Mouse (Mus musculus): ENCODE results near the gene Adra1b. TPM values are rescaled to one million over a fixed set of nuclear protein-coding genes. Genes with fewer than 3 reads are reported as not detected.

Adra1b gene
- polyA plus RNA-seq, 1 experiment from 2014 or later: 6.1 TPM

DNA sequence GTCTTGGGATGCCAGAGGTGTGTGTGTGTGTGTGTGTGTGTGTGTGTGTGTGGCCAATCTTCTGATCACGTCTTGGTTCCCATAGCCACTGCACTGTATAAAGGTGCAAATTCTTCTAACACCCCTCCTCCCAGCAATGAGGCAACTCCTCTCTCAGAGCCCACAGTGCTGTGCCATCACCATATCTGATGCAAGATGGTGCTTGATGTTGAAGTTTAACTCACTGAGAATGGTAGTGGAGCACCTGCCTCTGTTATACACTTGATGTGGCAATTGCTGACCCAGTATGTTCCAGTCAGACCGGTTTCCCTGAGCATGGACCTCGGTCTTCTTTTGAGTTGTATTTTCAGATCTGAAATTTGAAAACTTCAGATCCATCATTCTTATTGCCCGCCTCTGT, 130.9 kb downstream of the Adra1b start:
- Histone ChIP-seq H3K27me3 (replicated peaks) (peaks cover 24% of the 10 kb centered on the region), H3K36me3 (no peaks in the 10 kb centered on the region), H3K4me3 (no peak overlapping the region), H3K4me2 (no peak overlapping the region), H3K9me3 (replicated peaks) (no peaks in the 10 kb centered on the region), H3K9ac (no peak overlapping the region), H3K27ac (ENCODE audit: poor library complexity, severe bottlenecking) (no peak overlapping the region), H3K4me1 (replicated peaks) (0 out of 2 replicates have a peak, but pooled peaks cover 4% of the 10 kb centered on the region)
- no peak for ATAC-seq (ENCODE audit: insufficient number of reproducible peaks, low FRiP score)
- 63% methylated on average over 4 of the region's 4 CpGs for WGBS

DNA sequence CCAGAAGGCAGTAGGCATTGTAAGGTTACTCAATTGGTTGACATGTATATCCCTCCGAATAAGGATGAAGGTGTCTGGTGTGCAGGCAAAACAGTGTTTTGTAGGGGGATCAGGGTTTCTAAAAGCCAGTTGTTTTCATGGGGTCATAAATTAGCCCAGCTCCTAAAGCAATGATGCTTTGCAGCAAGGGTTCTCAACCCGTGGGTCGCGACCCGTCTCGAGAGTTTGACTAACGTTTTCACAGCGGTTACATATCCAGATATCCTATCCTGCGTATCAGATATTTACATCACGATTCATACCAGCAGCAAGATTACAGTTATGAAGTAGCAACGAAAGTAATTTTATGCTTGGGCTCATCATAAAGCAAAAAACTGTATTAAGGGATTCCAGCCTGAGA, 133.3 kb downstream of the Adra1b start:
- Histone ChIP-seq H3K9ac (no peak overlapping the region), H3K9me3 (replicated peaks) (no peaks in the 10 kb centered on the region), H3K4me3 (no peak overlapping the region), H3K27ac (ENCODE audit: poor library complexity, severe bottlenecking) (no peak overlapping the region), H3K36me3 (no peaks in the 10 kb centered on the region), H3K4me1 (replicated peaks) (no peaks in the 10 kb centered on the region), H3K27me3 (replicated peaks) (peaks cover 28% of the 10 kb centered on the region), H3K4me2 (no peak overlapping the region)
- WGBS: 68% methylated on average over 11 of the region's 11 CpGs
- no peak for ATAC-seq (ENCODE audit: insufficient number of reproducible peaks, low FRiP score)

DNA sequence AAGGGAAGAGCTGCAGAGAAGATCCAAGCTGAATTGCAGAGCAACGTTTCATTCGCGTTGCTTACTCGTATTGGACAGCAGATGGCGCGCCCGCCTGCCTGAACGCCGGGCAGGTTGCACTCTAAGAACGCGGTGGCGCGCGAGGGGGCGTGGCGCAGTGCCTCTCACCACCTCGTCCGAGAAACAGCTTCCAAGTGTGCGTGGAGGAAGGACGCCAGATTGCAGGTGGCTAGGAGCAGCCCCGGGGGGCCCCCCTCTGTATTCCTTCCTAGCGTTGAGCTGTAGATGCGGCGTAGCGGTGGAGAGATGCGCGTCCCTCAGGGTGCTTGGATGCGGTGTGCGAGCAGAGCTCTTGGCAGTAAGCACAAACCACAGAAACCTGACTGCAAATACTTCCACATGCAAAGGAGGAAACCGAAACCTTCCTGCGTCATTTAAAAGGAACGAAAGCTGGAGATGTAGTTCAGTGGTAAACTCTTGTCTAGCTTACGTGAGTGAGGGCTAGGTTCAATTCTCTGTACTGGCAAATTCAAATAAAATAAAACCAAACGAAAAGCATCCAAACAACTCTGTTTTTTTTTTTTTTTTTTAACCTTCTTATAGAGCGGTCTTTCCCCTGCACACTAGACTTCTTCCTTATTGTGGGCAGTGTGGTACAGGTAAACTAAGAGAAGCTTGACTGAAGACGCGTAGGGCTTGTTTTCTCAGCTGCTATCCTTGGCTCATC, 133.9 kb downstream of the Adra1b start:
- peak overlapping the region; percentile 55 for H3K9ac ChIP-seq
- H3K4me3 ChIP-seq: peak overlapping the region; percentile 62
- peak overlapping the region; percentile 80 for H3K4me2 ChIP-seq
- H3K27me3 ChIP-seq (replicated peaks): peaks cover 28% of the 10 kb centered on the region
- no peak for ATAC-seq (ENCODE audit: insufficient number of reproducible peaks, low FRiP score)
- no peaks in the 10 kb centered on the region for H3K9me3 ChIP-seq (replicated peaks)
- no peaks in the 10 kb centered on the region for H3K4me1 ChIP-seq (replicated peaks)
- H3K36me3 ChIP-seq: no peaks in the 10 kb centered on the region
- WGBS: 5% methylated on average over 37 of the region's 37 CpGs
- no peak overlapping the region for H3K27ac ChIP-seq (ENCODE audit: poor library complexity, severe bottlenecking)

DNA sequence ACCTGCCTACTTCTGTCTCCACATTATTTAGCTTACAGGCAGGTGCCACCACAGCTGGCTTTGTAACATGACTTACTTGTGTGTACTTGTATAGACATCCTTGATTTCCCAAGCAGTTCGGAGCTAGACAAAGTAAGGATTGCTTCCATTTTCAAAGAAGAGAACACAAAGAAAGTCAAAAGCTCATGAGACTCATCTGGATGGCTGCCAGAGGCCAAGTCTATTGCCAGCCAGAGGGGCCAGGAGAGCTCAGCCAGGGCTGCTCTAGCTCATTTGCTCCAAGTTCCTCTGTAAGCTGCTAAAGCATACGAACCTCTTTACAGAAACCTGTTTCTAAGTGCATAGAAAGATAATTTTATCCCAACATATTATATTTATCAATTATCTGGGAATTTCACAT, 142.6 kb downstream of the Adra1b start:
- no peak overlapping the region for H3K27ac ChIP-seq (ENCODE audit: poor library complexity, severe bottlenecking)
- no peaks in the 10 kb centered on the region for H3K36me3 ChIP-seq
- no peaks in the 10 kb centered on the region for H3K9me3 ChIP-seq (replicated peaks)
- H3K4me3 ChIP-seq: no peak overlapping the region
- H3K9ac ChIP-seq: no peak overlapping the region
- H3K27me3 ChIP-seq (replicated peaks): 0 out of 2 replicates have a peak, but pooled peaks cover 4% of the 10 kb centered on the region
- WGBS: 61% methylated on average over 2 of the region's 2 CpGs
- H3K4me2 ChIP-seq: no peak overlapping the region
- no peaks in the 10 kb centered on the region for H3K4me1 ChIP-seq (replicated peaks)
- no peak for ATAC-seq (ENCODE audit: insufficient number of reproducible peaks, low FRiP score)

DNA sequence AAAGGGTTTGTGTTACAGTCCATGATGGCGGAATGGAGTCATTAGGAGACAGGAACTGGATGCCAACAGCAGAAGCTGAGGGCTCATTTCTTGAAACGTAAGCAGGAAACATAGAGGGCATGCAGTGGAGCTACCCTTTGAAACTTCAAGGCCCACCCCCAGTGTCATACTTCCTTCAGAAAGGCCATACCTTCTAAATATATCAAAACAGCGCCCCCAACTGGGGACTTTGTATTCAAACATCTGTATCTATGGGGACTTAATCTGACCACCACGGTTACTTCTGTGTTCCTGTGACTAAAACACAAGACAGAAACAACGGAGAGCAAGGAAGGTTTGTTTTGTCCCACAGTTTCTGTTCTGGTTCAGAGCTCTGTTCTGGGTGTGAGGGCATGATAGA, 145.6 kb downstream of the Adra1b start:
- H3K9me3 ChIP-seq (replicated peaks): no peaks in the 10 kb centered on the region
- no peaks in the 10 kb centered on the region for H3K27me3 ChIP-seq (replicated peaks)
- H3K27ac ChIP-seq (ENCODE audit: poor library complexity, severe bottlenecking): no peak overlapping the region
- H3K36me3 ChIP-seq: no peaks in the 10 kb centered on the region
- ATAC-seq (ENCODE audit: insufficient number of reproducible peaks, low FRiP score): no peak
- H3K4me1 ChIP-seq (replicated peaks): no peaks in the 10 kb centered on the region
- H3K9ac ChIP-seq: no peak overlapping the region
- WGBS: 60% methylated on average over 5 of the region's 5 CpGs
- H3K4me2 ChIP-seq: no peak overlapping the region
- H3K4me3 ChIP-seq: no peak overlapping the region

DNA sequence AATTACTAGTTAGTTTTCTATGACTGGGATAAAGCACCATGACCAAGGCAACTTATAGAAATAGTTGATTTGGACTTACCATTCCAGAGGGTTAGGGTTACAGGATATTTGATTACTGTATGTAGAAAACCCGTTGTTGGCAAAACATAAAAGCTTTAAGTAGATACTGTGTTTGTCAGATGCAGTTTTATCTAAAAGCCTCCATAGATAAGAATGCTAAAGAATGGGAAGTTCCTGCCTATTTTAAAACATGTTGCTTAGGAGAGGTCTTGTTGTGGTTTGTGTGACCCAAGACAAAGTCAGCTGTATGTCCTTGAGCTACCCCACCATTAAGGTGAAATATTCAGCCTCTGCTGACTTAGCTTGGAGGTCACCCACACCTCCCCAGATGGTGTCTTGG, 146.4 kb downstream of the Adra1b start:
- no peaks in the 10 kb centered on the region for H3K36me3 ChIP-seq
- 67% methylated on average over 1 of the region's 1 CpGs for WGBS
- H3K9ac ChIP-seq: no peak overlapping the region

DNA sequence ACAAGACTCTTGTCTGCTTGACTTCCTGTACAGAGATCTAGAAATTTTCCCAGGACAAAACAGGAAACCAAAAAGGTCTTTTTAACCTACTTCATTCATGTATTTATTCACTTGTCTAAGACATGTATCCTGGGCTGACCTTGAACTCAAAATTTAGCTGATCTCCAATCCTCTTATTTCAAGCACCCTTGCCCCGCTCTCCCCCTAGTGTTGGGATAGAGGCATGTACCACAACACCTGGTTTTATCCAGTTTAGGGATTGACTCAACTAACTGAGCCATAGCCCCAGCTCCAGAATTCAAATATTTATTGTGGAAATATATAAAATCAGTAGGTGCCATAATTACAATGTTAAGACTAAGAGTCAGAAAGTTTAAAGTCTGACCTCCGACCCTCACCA, 149.5 kb downstream of the Adra1b start:
- Histone ChIP-seq H3K9ac (no peak overlapping the region), H3K9me3 (replicated peaks) (no peaks in the 10 kb centered on the region), H3K27me3 (replicated peaks) (no peaks in the 10 kb centered on the region), H3K4me1 (replicated peaks) (peaks cover 7% of the 10 kb centered on the region), H3K4me2 (no peak overlapping the region), H3K27ac (ENCODE audit: poor library complexity, severe bottlenecking) (no peak overlapping the region), H3K4me3 (no peak overlapping the region), H3K36me3 (no peaks in the 10 kb centered on the region)
- WGBS: 63% methylated on average over 2 of the region's 2 CpGs
- no peak for ATAC-seq (ENCODE audit: insufficient number of reproducible peaks, low FRiP score)

More for the DNA sequence above, 146.4 kb downstream of the Adra1b start:
- no peak overlapping the region for H3K27ac ChIP-seq (ENCODE audit: poor library complexity, severe bottlenecking)
- H3K4me1 ChIP-seq (replicated peaks): no peaks in the 10 kb centered on the region
- H3K4me2 ChIP-seq: no peak overlapping the region
- no peaks in the 10 kb centered on the region for H3K9me3 ChIP-seq (replicated peaks)
- no peak overlapping the region for H3K4me3 ChIP-seq
- no peak for ATAC-seq (ENCODE audit: insufficient number of reproducible peaks, low FRiP score)
- H3K27me3 ChIP-seq (replicated peaks): no peaks in the 10 kb centered on the region

DNA sequence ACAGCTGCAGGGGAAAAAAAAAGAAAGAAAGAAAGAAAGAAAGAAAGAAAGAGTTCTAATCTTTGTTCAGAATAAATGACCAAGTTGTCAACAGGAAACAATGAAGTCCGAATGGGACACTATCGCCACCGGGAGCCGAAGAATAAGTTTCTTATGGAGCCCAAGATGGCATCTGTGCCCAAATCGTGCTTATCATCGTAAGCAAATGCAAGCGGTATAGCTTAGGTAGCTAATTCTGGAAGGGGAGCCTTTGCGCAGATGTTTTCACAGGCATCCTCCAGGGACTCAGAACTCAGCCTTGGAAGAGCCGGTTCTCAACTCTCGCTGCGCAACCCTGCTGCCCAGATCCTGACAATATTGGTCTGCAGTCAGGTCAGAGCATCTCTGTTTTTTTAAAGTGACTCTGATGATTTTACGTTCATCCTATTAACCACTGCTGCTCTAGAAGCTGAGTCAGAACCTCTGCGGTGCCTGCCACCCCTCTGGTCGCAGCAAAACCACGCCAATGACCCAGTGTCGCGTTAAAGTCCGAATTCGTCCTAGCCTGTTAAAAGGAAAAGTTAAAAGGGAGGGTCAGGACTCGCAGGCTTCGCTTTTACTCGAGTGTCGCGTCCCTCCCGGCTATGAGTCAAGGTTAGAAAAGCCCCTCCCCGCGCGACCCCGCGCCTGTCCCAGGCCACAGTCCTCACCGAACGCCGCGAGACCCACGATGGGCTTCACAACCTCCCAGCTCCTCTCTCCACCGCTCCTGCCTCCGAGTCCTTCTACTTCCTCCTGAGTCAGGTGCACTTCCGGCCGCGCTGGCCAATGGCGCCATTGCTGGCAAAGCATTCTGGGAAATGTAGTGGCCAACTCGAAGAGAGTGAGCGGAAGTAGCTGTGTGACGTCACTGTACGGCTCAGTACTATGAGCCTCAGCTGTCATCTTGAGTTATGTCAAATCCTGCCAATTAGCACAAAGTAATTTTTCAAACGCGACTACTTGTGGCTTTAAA, 153.5 kb downstream of the Adra1b start, which contains the start of gene Ttc1:
Gene Ttc1, minus strand, starts transcription at position 776 of the 994 bp plus-strand sequence.
- Histone ChIP-seq H3K9me3 (replicated peaks) (no peaks in the 10 kb centered on the region), H3K9ac (peak within 1 kb of the TSS; percentile 85), H3K27me3 (replicated peaks) (no peaks in the 10 kb centered on the region), H3K4me3 (peak within 1 kb of the TSS; percentile 85), H3K36me3 (peaks cover 23% of the 10 kb centered on the region), H3K4me1 (replicated peaks) (peaks cover 10% of the 10 kb centered on the region), H3K27ac (ENCODE audit: poor library complexity, severe bottlenecking) (peak within 1 kb of the TSS; percentile 76), H3K4me2 (peak within 1 kb of the TSS; percentile 94)
- peak; percentile 97 for ATAC-seq (ENCODE audit: insufficient number of reproducible peaks, low FRiP score)
- 3% methylated on average over 47 of the region's 47 CpGs for WGBS

DNA sequence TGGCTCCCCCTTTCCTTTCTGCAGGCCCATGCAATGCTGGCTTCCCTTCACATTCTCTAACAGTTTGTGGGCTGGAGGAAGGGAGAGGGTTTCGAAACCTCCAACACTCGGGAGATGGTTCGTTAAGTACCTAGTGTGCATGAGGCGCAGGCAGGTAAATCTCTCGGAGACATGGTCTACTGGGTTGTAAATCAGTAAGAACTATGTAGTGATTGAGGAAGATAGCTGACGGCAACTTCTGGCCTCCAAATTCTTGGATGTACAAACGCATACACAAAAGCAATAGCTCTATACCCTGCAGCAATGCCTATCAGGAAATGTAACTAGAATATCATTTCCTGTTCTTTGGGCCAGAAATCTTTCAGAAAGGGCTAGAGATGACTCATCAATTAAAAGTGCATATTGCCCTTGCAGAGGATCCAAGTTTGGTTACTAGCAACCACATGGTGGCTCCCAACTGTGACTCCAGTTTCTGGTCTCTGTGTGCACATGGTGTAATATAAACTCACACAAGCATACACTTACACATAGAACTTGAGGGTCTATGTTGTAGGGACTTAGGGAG, 172.2 kb downstream of the Adra1b start:
- Histone ChIP-seq H3K27ac (ENCODE audit: poor library complexity, severe bottlenecking) (no peak overlapping the region), H3K36me3 (peaks cover 43% of the 10 kb centered on the region), H3K4me2 (no peak overlapping the region), H3K9ac (no peak overlapping the region), H3K4me3 (no peak overlapping the region), H3K27me3 (replicated peaks) (no peaks in the 10 kb centered on the region), H3K9me3 (replicated peaks) (no peaks in the 10 kb centered on the region), H3K4me1 (replicated peaks) (no peaks in the 10 kb centered on the region)
- WGBS: 82% methylated on average over 7 of the region's 7 CpGs
- no peak for ATAC-seq (ENCODE audit: insufficient number of reproducible peaks, low FRiP score)

DNA sequence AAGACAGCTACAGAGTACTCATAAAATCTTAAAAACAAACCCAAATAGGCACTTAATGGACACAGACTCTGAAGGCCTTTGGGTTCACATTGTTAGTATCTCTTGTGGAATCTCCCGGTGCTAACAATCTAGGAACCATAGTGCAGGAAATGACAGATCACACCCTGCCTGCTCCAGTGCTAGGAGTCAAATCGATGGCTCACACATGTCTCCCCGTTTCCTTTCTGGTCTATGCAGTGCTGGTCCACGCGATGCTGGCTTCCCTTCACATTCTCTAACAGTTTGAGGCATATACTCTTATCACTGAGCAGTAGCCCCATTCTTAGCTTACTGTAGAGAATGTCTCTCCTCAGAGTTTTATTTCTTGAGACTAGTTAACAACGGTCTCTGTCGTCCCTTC, 173.2 kb downstream of the Adra1b start:
- H3K9ac ChIP-seq: no peak overlapping the region
- H3K27me3 ChIP-seq (replicated peaks): no peaks in the 10 kb centered on the region
- no peak overlapping the region for H3K4me2 ChIP-seq
- H3K9me3 ChIP-seq (replicated peaks): no peaks in the 10 kb centered on the region
- H3K4me3 ChIP-seq: no peak overlapping the region
- 59% methylated on average over 7 of the region's 7 CpGs for WGBS
- no peaks in the 10 kb centered on the region for H3K4me1 ChIP-seq (replicated peaks)
- H3K36me3 ChIP-seq: peaks cover 42% of the 10 kb centered on the region
- H3K27ac ChIP-seq (ENCODE audit: poor library complexity, severe bottlenecking): no peak overlapping the region
- ATAC-seq (ENCODE audit: insufficient number of reproducible peaks, low FRiP score): no peak

All from heart, embryonic 12.5 days (tissue).